Mouse (Mus musculus) urinary bladder, postnatal 36 days (tissue): ENCODE measurements around the gene Sco1.
A peak's percentile ranks its signal among the peaks of the same experiment; 100 is the strongest.

ENCODE experiments used
- DNase-seq, 2 experiments: peaks; one replicate each; pipeline ENCODE4 v3.0.0; 2022; ENCODE audit warnings: low spot score in 2 of 2, mixed read lengths in 1 of 2

Sco1 gene

DNA sequence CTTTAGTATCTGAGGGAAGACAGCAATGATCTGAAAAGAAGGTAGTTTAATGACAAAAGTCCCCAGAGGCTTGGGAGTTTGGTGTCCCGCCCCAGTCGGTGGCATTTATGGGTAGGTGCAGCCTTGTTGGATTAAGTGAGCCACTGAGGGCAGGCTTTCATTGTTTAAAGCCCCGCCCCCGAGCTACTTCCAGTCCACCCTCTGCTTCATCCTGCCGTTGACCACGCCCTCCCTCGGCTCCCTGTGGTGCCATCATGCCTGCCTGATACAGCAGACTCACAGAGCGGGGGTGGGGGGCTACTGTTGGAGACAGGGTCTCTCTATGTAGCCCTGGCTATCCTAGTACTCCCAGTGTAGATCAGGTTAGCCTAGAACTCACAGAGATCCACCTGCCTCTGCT lies 9.5 kb upstream of the Sco1 start:
- no peak for DNase-seq

DNA sequence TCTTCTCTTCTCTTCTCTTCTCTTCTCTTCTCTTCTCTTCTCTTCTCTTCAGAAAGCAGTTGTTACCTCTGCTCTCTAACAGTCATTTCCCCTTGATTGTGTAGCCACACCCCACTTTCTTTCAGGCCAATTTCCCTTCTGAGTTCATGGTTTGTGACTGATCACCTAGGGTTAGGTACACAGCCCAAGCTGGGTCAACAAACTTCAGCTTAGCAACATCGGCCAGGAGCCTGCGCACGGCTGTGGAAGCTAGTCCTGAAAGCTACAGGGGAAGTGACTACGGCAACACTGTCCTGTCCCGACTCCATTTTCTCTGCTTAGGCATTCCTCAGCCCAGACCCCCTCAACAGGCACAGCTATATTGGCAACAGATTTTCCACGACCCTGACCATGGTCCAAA lies 7.5 kb upstream of the Sco1 start:
- peak in 1 of 2 experiments; percentile 21 for DNase-seq

GRCm38 (mm10) chr11:67047199-67047598 lies 5.3 kb upstream of the Sco1 start:
- DNase-seq: no peak

DNA sequence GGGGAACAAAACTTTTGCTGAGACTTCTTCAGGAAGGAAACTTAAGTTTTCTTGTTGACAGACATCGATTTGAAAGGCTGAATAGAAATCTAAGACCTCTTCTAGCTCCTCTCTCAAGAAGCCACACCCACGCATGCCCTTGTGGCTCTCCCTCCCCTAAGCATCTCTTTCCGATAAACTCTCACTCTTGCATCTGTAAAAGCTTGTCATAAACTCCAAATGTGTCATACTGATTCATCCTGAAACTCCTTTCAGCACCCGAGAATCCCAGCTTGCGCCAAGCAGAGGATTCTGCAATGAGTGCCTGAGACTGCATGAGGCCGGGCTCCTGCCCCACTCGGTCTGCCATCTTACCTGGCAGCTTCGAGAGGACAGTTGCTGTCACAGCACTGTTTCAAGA lies 4.0 kb upstream of the Sco1 start:
- DNase-seq: no peak

GRCm38 (mm10) chr11:67049256-67049655 lies 3.2 kb upstream of the Sco1 start:
- DNase-seq: no peak

DNA sequence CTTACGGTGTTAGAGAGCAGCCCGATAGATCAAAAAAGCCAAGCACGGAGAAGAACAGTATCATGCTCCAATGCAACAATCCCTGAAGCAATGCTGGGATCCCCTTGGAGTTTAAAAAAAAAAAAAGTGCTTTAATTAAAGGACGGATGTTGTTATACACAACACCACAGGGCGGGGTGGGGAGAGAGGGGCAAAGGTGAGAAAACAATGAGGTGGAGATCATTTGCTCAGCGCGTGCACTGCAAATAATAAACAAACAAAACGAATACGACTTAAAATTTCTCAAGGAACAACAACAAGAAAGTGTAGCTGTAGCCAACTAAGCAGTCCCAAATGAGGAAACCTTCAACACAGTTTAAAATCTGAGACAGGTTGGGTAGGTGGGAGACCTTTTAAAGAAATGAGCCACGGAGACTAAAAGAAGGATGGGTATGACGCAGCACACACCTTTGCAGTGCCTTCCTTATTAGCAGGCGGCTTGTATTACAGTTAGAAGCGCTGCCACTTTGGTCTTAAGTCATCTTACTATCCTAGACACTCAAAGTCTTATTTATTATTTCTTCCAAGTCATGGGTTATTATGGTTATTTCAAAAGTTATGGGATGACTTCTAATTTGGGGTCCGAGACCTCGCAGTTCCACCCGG lies 672 bp upstream of the Sco1 start:
- DNase-seq: no peak

GRCm38 (mm10) chr11:67054754-67055365 lies 2.4 kb downstream of the Sco1 start:
- no peak for DNase-seq

- no peak for DNase-seq
Observed at GRCm38 (mm10) chr11:67061311-67061710, 8.8 kb downstream of the Sco1 start.

- no peak for DNase-seq
Observed at GRCm38 (mm10) chr11:67062726-67063125, 10.3 kb downstream of the Sco1 start.

- DNase-seq: no peak
Observed at GRCm38 (mm10) chr11:67067741-67068140, 15.3 kb downstream of the Sco1 start.

GRCm38 (mm10) chr11:67072615-67073130 lies 20.2 kb downstream of the Sco1 start:
- DNase-seq: no peak

DNA sequence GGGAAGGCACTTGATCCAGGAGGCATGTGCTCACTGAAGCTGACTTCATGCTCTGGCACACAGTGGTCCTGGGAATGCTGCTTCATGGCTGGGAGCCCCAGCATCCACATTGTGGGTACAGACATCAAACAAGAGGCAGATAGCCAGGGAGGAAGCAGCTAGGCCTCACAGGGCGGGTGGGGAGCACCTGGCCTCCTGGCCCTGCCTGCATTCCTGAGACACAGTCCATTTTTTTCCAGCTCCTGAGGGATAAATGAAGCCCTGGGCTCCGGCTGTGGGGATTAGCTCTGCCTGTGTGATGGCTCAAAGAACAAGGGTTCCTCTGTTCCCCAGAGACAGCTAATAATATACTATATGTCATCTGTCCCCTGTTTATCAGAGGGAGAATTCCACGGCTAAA lies 22.6 kb downstream of the Sco1 start:
- DNase-seq: no peak

GRCm38 (mm10) chr11:67076781-67077180 lies 24.3 kb downstream of the Sco1 start:
- DNase-seq: no peak

GRCm38 (mm10) chr11:67077435-67077834 lies 25.0 kb downstream of the Sco1 start:
- DNase-seq: no peak

DNA sequence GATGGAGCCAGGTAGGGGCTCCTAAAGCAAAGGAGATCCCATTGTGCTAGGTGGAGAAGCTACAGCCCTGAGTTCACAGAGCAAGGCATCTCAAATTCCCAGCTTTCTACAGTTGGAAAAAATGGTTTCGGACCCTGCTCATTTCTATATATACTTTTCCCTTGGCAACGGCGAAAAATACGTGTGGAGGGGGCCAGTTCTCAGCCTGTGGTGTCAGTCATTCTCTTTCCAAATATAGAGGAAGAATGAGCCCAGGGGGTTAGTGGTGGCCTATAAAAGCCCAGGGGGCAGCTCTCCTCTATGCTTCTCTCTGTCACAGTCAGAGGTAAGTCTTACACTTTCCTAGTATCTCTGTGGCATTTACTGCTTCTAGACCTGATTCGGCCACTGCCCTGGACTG lies 25.5 kb downstream of the Sco1 start, which contains the start of gene Myh3:
TSS of gene Myh3 (plus strand) at position 301 of the 400 bp plus-strand sequence.
- DNase-seq: no peak

DNA sequence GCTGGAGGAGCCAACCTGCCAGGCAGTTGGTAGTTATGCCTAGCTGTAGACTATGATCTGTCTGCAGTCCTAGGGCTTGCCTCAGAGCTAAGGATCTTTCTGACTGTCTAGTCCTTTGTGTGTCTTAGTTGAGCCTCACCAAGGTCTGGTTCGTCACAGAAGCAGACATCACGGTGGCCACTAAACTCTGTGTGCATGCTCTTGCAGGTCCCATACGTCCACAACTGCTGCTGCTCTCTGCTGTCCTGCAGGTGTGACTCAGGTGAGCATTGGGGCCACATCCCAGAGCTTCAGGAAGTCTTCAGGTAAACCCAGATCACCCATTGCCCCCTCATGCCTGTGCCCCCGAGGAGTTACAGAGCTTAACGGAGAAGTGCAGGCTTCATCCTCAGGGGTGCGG lies 26.4 kb downstream of the Sco1 start:
- no peak for DNase-seq

GRCm38 (mm10) chr11:67079740-67080139 lies 27.3 kb downstream of the Sco1 start:
- no peak for DNase-seq

DNA sequence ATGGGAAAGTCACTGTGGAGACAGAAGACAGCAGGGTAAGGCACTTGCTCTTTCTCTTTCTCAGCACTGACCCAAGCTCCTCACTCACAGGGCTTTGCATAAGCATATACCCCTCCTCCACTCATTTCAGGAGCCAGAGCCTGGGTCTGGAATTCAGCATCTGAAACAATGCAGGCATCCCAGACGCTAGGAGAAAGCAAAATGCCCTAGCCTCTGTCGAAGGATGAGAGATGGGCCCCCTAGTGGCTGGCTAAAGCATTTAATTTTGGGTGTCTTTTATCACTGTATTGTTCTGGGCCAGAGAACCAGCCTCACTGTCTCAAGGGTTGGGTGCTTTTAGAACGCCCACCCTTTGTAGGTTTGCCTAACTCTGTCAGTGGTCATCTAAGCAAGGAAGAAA lies 27.7 kb downstream of the Sco1 start:
- peak; percentile 22 to 25 for DNase-seq

- peak in 1 of 2 experiments; percentile 20 for DNase-seq
Observed at GRCm38 (mm10) chr11:67081125-67081649, 28.7 kb downstream of the Sco1 start.

GRCm38 (mm10) chr11:67082188-67082587 lies 29.7 kb downstream of the Sco1 start:
- no peak for DNase-seq

DNA sequence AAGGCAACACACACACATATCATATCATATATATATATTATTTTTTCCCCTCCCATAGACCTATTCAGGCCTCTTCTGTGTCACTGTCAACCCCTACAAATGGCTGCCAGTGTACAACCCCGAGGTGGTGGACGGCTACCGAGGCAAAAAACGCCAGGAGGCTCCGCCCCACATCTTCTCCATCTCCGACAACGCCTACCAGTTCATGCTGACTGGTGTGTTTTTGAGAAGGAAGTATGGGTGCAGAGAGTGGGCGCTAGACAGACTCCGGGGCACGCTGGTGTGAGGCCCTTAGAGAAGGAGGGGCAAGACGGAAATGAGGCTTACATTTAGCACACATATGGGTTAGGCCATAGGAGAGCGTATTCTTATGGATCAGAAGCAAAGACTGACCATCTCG lies 30.3 kb downstream of the Sco1 start:
- no peak for DNase-seq

DNA sequence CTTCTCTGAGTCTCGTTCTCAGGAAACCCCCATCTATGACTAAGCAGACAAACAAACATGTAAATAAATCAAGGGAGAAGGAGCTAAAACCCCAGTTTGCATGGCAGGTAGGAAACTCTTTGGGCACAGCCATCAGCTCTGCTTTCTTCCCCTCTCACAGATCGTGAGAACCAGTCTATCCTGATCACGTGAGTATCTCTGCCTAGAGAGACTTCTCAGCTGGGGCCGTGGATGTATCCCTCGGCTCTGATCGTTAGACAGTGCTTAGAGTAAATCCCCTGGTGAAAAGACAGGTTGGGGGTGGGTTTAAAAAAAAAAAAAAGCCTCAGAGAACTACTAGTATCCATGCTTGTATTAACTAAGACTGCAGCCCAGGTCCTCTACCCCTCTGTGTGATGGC lies 30.8 kb downstream of the Sco1 start:
- no peak for DNase-seq

DNA sequence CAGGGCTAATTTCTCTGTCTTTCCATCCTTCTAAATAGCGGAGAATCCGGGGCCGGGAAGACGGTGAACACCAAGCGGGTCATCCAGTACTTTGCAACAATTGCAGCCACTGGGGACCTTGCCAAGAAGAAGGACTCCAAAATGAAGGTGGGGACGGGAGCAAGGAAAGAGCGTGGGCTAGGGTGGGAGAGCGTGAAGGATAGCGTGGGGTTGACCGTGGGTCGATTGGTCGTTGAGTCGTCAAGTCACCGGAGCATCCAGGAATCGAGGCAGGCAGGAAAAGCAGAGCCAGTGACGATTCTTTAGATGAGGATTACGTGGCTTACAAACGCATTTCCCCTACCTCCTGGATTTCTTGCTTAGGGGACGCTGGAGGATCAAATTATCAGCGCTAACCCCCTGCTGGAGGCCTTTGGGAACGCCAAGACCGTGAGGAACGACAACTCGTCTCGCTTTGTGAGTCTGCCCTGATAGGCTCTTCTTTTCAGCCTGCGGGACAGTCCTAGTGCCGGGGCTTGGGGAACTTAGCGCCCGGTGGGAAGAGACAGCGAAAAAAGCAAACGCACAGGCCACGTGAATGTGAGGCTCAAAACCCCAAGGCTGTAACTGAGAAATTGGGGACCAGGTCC lies 31.4 kb downstream of the Sco1 start:
- no peak for DNase-seq
